Mouse (Mus musculus) cerebellum, adult 8-10 months (tissue): ENCODE data around the gene Fgr.

Experiments
- DNase-seq: peaks from one replicate; pipeline ENCODE4 v3.0.0; 2022

The Fgr gene

DNA sequence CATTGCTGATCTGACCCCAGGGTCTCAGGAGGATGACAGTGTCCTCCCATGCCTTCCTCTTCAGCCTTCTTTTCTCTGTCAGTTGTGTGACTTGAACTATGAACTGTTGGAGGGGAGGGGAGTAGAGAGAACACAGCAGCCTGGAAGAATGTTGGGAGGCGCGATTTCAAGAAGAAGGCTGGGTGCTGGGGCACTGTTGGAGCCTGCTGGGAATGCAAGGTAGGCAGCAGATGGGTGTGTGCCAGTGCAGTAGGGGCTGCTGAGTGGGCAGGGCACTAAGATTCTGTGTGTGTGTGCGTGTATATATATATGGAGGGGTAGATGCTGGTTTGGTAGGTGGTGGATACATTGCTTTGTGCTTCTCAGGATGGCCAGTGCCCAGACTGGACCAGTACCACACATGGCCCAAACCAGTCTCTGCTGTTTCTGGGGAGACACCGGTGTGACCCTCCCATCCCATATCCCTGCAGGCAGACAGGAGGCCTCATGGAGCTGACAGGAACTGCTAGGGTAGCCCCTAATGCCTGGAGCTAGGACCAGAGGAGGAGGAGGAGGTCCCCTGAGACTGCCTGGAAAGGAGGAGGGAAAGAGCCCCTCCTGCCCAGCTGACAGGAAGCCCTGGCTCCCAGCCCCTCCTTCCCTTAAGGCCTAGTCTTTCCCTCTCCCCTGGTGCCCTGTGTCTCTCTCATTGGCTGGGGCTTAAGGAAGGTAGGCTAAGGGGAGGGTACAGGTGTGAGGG lies 43.0 kb downstream of the Fgr start:
- no peak for DNase-seq

DNA sequence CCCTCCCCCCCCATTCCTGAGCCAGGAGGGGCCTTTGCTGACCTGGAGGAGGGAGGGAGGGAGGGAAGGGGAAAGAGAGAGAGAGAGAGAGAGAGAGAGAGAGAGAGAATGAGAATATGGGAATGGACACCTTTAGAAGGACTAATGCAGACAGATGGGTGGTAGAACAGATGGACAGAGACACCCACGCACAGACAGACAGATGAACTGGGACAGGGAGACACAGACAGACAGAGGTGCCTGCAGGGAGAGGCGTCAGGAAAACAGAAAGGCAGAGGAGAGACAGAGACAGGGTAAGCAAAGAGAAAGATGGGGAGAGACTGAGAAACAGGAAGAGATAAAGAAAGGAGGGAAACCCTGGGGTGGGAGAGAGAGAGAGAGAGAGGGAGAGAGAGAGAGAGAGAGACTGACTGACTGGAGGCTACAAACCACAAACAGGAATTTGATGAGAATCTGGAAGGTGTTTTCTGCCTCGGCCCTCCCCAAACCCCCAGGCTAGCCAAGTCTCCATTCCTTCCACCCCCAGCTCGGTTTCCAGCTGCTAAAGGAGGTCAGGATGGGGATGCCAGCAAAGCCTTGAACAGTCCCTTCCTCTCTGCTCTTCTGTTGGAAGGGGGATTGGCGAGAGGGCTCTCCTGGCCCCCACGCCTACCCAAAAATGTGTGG lies 43.8 kb downstream of the Fgr start:
- no peak for DNase-seq

DNA sequence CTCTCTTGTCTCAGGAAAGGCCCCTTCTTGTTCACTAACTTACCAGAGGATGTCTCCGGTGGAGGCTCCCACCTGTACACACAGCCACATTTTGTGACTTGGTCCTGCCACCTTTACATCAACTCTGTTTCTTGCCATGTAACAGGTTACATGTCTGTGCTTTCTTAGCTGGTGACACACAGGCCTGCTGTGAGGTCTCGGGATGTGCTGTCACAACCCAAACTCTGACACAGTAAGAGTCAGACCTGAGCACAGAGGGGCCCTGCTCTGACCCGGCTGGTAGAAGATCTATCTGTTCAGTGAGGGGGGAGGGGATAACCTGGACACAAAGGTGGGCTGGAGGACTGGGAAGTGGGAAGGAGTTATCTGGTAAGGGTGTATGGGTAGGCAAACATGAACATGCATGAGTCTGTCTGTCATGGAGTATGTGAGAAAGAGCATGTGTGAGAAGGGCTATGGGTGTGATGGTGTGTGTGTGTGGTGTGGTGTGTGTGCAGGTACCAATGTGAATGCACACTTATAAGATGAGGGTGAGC lies 44.4 kb downstream of the Fgr start:
- DNase-seq, result no peak

DNA sequence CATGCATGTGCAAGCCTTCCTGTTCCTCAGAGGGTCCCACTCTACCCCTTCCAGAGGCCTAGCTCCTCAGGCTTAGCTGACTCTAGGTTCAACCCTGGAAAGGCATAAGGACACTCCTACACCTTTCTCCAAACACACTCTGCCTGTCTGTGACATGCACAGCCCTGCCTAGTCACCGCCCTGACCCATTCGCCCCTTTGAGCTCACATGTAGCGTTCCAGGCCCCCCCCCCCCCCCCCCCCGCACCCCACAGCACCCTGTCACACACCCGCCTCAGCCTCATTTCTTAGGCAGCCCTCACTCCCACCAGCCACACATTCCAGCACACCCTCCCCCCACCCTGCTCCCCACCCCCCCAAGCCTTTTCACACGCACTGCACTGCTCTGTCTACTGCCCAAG lies 46.8 kb downstream of the Fgr start:
- no peak for DNase-seq

DNA sequence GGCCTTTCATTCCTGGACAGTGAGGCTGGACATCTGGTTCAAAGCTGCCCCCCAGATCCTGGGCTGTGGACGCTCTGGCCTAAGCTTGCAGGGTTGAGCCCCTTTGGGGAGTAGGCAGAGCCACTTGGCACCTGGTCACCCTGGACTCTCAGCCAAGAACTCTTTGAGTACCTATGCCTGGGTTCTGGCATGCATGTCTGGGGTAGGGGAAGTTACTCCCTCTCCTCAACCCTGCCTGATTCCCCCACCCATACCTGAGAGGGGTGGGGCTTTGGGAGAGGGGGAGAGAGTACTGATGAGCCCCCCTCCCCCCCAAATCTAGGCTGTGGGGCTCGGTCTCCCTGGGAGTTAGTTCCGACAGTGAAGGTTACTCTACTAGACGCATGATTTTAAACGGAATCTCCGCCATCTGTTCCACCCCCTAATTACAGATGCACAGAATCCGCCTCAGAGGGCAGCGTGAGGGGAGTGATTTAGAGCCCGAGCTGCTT lies 47.3 kb downstream of the Fgr start:
- no peak for DNase-seq

DNA sequence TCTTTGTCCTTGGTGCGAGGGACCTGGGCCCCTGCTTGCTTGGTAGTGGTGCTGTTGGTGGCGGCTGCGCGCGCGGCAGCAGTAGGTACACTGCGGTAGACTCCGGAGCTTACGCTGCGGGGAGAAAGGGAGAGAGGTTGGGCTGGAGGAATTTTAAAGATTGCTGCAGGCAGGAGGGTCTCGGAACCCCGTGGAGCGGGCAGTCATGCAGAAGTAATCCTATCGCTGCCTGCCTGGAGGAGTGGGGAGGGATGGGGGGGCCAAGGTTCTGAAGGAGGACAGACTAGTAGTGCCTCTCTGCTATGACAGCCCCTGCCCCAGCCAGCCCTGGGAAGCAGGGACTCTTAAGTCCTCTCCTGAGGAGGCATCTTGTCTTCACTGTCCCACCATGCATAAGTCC lies 48.3 kb downstream of the Fgr start:
- no peak for DNase-seq

DNA sequence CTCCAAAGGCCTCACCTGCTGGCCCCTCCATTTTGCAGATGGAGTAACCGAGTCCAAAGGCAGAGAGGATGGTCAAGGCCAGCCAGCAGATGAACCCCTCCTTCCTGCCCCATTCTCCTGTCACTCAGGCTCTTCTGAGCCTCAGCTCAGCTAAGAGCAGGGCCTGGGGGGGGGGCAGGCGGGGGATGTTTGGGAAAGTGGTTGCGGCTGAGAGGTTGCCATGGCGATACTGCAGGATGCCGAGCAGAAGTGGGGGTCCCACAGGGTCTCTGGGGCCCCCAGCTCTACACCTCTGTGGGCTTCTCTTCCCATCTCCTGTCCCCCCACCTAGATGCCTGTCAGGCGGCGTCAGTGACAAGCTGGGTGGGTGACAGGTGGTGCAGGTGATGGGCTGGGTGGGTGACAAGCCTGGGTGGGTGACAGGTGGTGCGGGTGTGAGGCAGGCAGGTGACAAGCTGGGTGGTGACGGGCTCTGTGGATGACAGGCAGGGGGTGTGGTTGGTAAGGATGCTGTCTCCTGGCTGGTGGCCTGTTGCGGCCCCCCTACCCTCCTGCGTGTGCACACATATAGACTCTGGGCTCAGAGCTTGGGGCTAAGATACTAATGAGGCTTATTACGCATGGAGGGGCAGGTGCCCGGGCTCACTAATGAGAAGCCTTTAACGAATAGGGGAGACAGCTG lies 49.2 kb downstream of the Fgr start:
- DNase-seq, result no peak

DNA sequence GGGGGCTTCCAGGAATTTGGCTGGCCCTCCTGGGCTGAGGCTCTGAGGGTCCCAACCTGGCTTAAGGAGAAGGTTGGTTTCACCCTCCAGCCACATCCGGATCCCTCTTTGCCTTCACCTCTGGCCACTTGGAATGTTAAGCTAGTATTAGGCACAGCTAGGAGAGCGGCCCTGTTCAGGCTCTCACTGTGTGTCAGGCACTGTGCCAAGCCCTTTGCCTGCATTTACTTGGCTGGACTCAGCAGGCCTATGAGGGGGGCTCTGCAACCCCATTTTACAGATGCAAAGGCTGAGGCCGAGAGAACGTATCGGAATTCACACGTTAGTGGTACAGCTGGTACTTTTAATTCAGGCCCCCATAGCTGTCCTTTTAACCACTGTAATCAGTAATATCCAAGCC lies 49.7 kb downstream of the Fgr start:
- no peak for DNase-seq

DNA sequence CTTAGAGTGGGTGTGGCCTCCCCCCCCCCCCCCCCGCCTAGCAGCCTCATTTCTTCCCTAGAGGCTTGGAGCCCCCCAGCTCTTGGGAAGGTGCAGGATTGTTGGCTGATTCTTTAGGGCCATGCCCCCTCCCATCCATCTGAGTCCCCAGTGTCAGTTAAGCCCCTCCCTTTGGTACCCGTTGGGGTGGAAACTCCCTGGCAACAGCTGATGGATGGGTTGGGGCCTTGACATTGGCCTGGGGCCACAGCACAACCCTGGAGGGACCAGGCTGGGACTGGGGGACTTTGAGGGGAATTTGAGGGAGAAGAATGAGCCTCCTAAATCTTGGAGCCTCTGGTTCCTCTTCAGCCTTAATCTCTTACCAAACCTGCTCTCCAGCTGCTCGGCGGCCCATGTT lies 50.5 kb downstream of the Fgr start:
- DNase-seq, result no peak

DNA sequence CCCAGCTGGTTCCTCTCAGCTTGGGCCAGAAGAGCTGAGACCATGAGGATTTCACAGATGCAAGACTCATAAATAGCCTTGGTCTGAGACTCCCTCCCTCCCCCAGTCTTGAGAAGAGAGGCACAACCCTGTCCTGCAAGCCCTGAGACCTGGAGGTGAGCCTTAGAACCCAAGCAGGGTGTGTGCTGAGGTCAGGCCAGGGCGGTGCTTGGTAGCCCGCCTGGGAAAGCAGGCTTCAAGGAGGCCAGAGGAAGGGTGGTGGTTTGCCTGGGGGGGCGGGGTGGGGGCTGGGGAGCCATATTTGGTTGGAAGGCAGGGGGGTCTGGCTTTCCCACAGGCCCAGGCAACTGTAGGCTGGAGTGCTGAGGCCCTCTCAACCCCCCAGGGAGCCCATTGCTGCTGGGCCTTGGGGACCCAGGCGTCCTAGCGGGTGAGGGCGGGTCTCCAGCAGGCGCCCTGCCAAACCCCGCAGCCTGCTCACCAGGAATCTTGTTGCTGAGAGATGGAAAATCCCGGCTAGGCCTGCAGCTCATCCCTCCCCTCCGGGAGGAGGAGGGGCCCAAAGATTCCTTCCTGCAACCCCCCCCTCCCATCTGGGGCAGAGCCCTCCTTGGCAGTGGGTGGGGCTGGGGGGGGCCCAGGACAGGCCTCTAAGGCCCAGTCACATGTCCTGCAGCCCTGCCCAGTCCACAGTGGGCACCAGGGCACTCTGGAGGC lies 51.2 kb downstream of the Fgr start:
- DNase-seq, result no peak

DNA sequence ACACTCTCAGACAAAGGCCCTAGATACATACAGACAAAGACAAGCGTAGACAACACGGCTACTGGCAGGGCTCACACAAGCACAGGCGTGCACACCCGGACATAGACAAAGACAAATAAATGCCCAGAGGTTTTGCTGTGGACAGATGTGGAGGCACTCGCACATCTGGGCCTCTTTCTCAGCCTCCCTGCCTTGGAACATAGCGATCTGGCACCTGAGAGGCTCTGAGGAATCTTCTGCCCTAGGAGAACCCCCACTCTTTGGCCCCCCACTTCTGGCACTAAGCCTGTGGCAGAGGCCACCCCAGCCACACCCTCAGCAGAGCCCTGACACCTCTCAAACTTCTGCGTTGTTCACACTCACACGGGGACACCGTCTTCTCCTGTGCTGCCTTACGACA lies 52.4 kb downstream of the Fgr start:
- no peak for DNase-seq

DNA sequence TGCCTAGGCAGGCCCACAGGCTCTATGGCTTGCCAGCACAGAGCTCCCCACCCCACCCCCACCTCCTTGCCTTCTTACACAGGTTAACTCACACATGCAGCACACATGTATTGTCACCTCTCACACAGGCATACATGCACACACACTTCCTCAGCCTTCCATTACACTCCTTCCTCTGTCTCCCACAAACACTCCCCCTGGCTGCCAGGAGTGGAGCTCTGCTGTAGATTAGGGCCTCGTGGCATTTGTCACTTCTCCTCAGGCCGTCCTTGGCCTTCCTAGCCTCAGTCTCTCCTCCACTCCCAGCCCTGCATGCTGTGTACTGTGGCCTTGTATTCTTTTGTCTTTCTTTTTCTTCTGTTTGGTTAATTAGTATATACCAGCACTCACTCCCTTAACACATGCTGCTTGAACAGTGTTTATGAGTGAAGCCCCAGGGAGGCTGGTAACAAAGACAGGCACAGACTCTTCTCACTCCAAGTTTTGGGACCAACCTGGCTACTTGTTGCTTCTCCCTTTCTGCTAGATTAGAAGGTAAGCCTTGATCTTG lies 53.0 kb downstream of the Fgr start:
- DNase-seq, result no peak

DNA sequence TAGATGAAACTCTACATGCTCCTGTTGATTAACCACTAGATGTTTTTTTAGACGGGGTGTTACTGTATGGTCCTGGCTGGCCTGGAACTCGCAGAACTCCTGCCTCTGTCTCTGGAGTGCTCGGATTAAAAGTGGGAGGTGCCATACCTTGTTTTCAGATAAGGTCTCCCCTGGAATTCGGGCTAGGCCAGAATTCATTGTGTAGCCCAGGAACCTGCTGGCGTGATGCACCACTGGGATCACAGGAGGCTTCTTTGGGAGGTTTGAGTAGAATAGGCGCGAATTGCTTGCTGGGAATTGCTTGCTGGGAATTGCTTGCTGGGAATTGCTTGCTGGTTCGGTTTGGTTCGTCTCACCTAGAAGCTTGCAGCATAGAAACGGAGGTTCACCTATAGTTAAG lies 53.8 kb downstream of the Fgr start:
- no peak for DNase-seq

DNA sequence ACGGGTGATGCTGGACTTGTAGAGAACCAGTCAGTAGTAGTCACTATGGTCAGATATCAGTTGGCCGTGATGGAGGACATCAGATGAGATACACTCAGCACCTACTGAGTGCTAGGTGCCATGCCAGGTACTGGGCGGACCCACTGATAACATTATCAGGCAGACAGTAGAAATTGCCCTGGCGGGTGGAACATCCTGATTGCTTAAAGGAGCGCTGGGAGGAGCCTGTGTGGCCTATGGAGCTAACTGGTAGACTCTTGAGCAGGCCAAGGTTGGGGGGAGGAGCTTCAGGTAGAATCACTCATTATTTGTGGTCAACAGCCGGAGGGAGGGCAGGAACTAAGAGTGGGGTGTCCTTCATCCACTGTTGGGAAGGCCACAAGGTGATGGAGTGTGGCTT lies 54.3 kb downstream of the Fgr start:
- DNase-seq, result no peak

DNA sequence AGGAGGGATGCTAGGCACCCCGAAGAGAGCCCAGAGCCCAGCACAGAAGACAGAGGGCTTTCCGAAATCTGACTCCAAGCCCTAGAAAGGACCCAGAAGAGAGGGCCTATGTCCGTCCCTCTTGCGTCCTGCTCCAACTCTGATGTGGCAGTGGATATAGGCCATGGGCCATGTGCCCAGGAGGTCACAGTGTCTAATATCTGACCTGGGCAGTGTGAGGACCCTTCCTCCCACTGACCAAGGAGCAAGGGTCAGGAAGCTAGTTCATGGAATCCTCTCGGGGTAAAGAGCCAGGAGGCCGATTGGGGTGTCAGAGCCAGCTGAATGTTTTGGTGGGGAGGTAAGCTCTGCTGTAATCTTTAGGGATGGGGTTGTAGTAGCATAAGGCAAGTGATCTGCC lies 55.0 kb downstream of the Fgr start:
- DNase-seq, result no peak

DNA sequence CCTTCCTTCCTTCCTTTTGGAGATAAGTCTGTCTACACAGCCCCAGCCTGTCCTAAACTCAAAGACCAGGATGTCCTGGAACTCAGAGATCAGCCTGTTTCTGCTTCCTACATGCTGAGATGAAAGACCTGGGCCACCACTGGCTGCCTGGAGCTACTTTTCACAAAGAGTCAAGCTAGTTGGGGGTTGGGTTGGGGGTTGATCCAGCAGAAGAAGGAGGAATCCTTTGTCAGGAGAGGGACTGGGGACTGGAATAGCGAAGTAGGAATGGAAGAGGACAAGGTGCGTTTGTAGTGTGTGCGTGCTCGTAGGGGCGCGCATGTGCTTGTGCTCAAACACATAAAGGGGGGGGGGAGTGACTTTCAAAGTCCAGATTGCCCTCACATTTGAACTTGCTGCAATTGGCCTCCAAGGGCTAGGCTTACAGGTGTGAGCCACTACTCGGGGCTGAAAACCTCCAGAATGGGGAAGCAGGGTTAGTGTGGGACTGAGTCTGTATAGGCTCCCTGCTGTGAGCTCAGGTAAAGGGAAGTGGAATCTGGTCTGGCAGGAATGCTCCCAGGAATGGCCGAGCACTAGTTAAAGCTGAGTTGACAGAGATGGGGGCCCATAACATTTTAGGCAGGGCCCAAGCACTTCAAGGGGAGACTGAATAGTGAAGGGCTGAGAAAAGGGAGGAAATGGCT lies 58.7 kb downstream of the Fgr start:
- DNase-seq, result no peak

DNA sequence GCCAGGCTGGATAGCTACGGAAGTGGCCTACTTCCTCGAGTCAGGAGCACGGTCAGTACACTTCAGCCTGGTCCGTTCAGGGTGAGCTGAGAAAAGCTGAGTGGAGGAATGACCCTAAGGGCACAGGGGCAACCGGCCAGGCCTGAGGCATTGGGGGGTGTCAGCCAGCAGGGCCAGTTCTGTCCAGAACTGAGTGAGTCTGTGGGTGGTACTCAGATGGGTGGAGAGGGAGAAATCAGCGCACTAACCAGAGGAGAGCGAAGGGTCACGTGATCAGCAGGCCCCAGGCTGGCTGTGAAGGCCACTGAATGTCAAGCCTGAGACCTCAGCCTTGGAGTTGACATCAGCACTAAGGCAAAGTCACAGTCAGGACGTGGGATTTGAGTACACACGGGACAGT lies 60.6 kb downstream of the Fgr start:
- no peak for DNase-seq

DNA sequence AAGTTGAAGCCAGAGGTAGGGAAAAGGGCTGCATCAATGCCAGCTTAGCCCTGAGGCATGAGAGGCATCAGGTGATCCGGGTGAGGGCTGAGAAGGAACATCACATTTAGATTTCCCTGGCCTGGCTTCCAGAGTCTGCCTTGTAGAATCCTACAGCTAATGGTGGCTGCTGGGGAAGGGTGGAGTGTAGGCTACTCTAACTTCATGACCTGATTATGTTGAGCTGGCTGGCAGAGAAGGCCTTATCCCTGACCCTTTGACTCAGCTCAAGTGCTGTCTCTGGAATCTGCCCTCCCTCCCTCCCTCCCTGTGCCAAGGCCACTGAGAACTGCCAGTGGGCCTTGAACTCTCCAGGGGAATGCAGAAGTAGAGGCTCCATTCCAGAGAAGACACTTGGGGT lies 61.6 kb downstream of the Fgr start:
- DNase-seq, result no peak

DNA sequence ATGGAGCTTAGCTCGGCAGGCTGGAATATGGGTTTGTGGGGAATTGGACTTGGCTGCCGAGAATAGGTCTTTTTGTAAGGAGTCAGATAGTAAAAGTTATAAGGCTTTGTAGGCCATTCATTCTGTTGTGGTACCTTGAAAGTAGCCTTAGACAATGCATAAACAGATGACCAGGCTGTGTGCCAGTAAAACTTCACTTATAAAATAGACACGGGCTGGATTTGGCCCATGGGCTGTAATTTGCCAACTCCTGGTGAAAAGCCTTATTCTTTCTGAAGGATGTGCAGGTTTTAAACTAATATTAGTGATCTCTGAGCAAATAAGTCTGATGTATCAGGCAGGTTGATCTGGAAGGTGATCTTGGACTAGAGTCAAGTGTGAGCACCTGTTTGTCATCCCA lies 62.1 kb downstream of the Fgr start:
- no peak for DNase-seq

DNA sequence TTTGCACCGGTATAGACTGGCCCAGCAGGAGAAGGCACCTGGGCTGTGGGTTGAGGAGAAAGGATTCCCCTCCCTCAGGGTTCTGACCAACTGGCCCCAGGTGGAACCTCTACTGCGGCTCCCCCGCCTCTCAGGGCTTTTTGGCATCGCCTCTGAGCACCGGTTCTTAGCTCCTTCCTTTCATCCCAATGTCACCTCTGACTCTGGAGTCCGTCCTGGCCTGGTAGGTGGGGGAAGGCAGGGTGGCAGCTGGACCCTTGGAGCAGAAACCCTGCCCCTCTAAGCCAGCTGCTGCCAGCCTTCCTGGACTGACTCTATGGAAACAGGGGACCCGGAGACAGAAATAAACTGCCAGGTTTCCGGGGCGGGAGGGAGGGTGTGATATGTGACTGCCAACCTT lies 63.4 kb downstream of the Fgr start:
- DNase-seq, result no peak

DNA sequence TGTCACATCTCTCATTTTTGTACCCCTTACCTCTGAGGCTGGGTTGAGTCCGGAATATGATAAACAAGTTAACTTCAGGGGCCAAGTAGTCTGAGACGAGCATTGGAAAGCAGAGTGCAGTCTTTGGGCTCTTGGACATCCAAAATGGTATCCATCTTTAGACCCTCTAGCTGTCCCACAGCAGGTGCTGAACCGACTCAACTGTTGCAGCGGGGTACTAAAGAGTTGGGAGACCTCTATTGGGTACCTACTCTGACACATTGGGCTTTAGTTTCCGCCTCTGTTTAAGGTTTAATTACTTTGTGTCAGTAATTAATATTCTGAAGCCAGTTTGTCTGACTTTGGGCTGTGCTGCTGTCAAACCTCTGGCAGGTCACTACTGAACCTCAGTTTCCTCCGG lies 63.9 kb downstream of the Fgr start:
- DNase-seq, result no peak

DNA sequence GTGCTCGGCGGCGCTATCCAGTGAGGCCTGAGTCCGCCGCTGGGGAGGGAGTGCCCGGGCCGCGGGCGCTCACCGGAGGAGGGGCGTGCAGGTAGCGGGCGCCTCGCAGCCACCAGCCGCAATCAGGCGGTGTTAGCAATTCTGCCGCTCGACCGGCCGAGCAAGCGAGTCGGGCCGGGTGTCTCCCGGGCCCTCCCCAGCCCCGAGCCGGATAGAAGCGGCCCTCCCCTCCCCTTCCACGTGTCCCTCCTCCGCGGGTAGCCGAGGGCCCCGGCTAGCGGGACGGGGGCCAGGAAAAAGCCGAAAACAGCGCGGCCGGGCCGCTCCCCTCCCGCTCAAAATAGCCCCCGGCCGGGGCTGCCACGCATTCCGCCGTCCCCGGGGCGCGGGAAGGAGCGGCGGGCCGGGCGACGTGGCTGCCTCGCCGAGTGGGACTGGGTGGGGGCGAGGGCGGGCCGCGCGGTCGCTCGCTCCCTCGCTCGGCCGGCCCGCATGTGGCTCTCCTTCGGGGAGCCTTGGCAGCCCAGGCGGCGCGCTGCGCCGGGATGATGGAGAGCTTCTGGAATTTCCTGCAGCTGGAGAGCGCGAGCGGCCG lies 64.7 kb downstream of the Fgr start:
- no peak for DNase-seq
